Mouse (Mus musculus): ENCODE measurements around the gene AA467197. TPM values are rescaled to one million over a fixed set of nuclear protein-coding genes. Genes with fewer than 3 reads are reported as not detected.

AA467197 gene
- polyA plus RNA-seq, 1 experiment from 2014 or later = 0.76 TPM

DNA sequence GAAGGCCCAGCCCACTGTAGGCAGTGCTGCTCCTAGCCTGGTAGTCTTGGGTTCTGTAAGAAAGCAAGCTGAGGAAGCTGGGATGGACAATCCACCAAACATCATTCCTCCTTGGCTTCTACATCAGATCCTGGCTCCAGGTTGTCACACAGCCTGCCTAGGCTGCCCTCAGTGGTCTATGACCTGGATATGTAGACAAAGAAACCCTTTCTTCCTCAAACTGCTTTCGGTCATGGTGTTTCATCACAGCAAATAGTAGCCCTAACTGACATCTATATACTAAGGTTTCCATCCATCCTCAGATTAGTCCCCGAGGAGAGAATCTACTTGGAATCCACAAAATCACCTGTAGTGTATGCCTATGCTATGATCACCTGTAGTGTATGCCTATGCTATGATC lies 38.3 kb downstream of the AA467197 start:
- Histone ChIP-seq H3K27ac (replicated peaks; ENCODE audit: low read depth, low read length) (no peak overlapping the region), H3K9me3 (ENCODE audit: control insufficient read depth, low read length) (no peaks in the 10 kb centered on the region), H3K4me1 (ENCODE audit: control insufficient read depth, insufficient read depth, low read length) (no peaks in the 10 kb centered on the region), H3K36me3 (ENCODE audit: control insufficient read depth, insufficient read depth, low read length) (no peaks in the 10 kb centered on the region), H3K4me3 (replicated peaks; ENCODE audit: low read depth, low read length) (no peak overlapping the region), H3K4me2 (ENCODE audit: low read length) (no peak overlapping the region), H3K27me3 (ENCODE audit: control insufficient read depth, insufficient read depth, low read length) (no peaks in the 10 kb centered on the region), H3K9ac (replicated peaks; ENCODE audit: low read length) (no peak overlapping the region)
- ATAC-seq (ENCODE audit: low FRiP score, low TSS enrichment) = no peak
- 94% methylated on average over 2 of the region's 2 CpGs for WGBS
- no peak for DNase-seq

DNA sequence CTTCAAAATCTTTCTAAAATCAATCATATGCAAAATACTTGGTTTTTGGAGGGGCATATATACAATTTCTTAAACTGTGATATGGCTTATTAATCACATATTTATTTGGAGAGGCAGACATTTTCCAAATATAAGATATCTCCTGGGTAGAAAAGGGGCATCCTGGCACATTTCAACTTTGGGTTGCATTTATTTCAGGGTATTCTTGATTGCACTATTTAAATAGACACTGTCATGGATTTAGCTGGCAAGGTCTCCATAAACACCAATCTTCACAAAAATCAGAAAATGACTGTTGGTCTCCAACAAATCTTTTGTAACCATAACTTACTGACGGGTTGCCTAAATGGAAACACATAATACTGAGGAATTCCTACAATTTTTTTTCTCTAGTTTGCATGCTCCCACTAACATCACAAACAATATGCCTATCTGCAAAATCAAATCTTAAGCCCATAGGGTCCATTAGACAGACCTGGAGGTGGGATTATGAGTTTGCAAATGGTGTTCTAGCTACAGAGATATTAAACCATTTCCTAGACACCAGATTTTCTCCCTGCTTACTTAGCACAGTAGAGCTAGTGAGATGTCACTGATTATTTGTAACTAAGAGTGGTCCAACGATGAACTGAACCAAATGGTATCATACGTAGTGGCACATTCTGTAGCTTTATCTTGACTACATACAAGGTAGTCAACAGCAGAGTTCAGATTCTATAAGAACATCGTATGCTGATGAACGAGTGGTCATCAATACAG lies 44.8 kb downstream of the AA467197 start:
- 0 out of 2 replicates have a peak, but pooled peaks cover 1% of the 10 kb centered on the region for H3K36me3 ChIP-seq (ENCODE audit: control insufficient read depth, insufficient read depth, low read length)
- H3K27me3 ChIP-seq (ENCODE audit: control insufficient read depth, insufficient read depth, low read length) = no peaks in the 10 kb centered on the region
- no peak overlapping the region for H3K9ac ChIP-seq (replicated peaks; ENCODE audit: low read length)
- no peaks in the 10 kb centered on the region for H3K4me1 ChIP-seq (ENCODE audit: control insufficient read depth, insufficient read depth, low read length)
- 87% methylated on average over 5 of the region's 5 CpGs for WGBS
- peaks cover 14% of the 10 kb centered on the region for H3K9me3 ChIP-seq (ENCODE audit: control insufficient read depth, low read length)
- H3K27ac ChIP-seq (replicated peaks; ENCODE audit: low read depth, low read length) = no peak overlapping the region
- H3K4me3 ChIP-seq (replicated peaks; ENCODE audit: low read depth, low read length) = no peak overlapping the region
- DNase-seq (no peak), ATAC-seq (ENCODE audit: low FRiP score, low TSS enrichment) (no peak; the same call in 1 of the 2 replicates)
- H3K4me2 ChIP-seq (ENCODE audit: low read length) = no peak overlapping the region

DNA sequence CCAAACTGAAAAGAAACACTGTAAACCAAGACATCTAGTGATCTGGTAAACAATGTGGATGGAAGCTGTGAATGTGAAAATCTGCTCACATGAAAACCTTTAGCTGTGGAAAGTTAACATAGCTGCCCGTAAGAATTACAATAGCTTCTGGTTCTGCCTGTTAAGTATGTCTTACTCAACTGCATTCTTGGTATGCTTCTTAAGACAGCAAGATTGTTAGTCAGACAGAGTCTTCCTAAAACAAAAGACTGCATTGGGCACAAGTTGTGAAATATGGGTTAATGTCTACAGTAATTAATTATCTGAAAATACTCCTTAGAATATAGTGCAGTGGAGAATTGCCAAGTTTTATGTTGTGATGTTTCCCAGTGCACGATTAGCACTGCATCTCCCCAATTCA lies 45.7 kb downstream of the AA467197 start:
- no peak for ATAC-seq (ENCODE audit: low FRiP score, low TSS enrichment)
- DNase-seq = no peak
- no peak overlapping the region for H3K4me3 ChIP-seq (replicated peaks; ENCODE audit: low read depth, low read length)
- no peak overlapping the region for H3K9ac ChIP-seq (replicated peaks; ENCODE audit: low read length)
- no peak overlapping the region for H3K27ac ChIP-seq (replicated peaks; ENCODE audit: low read depth, low read length)
- H3K9me3 ChIP-seq (ENCODE audit: control insufficient read depth, low read length) = peaks cover 14% of the 10 kb centered on the region
- 70% methylated on average over 2 of the region's 2 CpGs for WGBS
- H3K36me3 ChIP-seq (ENCODE audit: control insufficient read depth, insufficient read depth, low read length) = 0 out of 2 replicates have a peak, but pooled peaks cover 4% of the 10 kb centered on the region
- H3K4me2 ChIP-seq (ENCODE audit: low read length) = no peak overlapping the region
- H3K27me3 ChIP-seq (ENCODE audit: control insufficient read depth, insufficient read depth, low read length) = no peaks in the 10 kb centered on the region
- H3K4me1 ChIP-seq (ENCODE audit: control insufficient read depth, insufficient read depth, low read length) = no peaks in the 10 kb centered on the region

DNA sequence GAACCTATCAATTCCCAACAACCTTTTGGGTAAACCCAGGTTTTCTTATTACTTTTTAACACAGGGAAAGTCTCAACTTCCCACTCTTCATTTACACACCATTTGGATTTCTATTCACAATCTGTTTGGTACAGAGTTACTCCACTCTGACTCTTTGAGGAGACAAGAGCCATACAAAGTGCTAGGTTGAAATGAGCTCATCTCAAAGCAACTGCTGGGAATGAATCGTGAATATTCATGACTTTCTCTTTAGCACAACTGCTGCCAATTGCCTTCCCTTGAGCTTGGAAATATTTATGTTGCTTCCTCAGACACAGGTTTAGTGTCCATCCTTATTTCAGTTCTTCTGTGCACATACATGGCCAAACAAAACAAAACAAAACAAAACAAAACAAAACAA lies 46.9 kb downstream of the AA467197 start:
- Histone ChIP-seq H3K27me3 (ENCODE audit: control insufficient read depth, insufficient read depth, low read length) (no peaks in the 10 kb centered on the region), H3K4me1 (ENCODE audit: control insufficient read depth, insufficient read depth, low read length) (no peaks in the 10 kb centered on the region), H3K27ac (replicated peaks; ENCODE audit: low read depth, low read length) (no peak overlapping the region), H3K9me3 (ENCODE audit: control insufficient read depth, low read length) (peaks cover 14% of the 10 kb centered on the region), H3K4me2 (ENCODE audit: low read length) (no peak overlapping the region), H3K4me3 (replicated peaks; ENCODE audit: low read depth, low read length) (no peak overlapping the region), H3K36me3 (ENCODE audit: control insufficient read depth, insufficient read depth, low read length) (0 out of 2 replicates have a peak, but pooled peaks cover 4% of the 10 kb centered on the region), H3K9ac (replicated peaks; ENCODE audit: low read length) (no peak overlapping the region)
- ATAC-seq (ENCODE audit: low FRiP score, low TSS enrichment) (no peak), DNase-seq (peak; percentile 25)
- 85% methylated on average over 1 of the region's 1 CpGs for WGBS

DNA sequence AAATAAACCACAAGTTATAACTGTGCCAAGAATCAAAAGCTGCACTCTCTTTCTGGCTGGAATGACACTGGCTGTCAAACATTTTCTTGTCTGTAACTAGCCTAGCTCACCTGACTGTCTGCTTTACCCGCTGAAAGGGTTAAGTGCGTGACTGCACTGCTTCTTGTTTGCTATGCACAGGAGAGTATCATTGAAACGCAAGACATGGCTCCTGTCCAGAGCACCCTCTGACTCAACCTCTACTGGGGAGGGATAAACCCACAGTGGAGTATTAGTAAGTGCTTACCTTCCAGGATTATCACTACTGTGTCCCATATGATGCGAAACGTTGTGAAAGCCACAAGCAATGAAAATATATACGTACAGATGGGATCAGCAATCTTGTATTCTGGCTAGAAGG lies 49.9 kb downstream of the AA467197 start:
- no peaks in the 10 kb centered on the region for H3K4me1 ChIP-seq (ENCODE audit: control insufficient read depth, insufficient read depth, low read length)
- no peak for ATAC-seq (ENCODE audit: low FRiP score, low TSS enrichment)
- WGBS = 81% methylated on average over 6 of the region's 6 CpGs
- H3K4me3 ChIP-seq (replicated peaks; ENCODE audit: low read depth, low read length) = no peak overlapping the region
- H3K9me3 ChIP-seq (ENCODE audit: control insufficient read depth, low read length) = peaks cover 6% of the 10 kb centered on the region
- H3K27me3 ChIP-seq (ENCODE audit: control insufficient read depth, insufficient read depth, low read length) = no peaks in the 10 kb centered on the region
- no peak overlapping the region for H3K27ac ChIP-seq (replicated peaks; ENCODE audit: low read depth, low read length)
- 0 out of 2 replicates have a peak, but pooled peaks cover 4% of the 10 kb centered on the region for H3K36me3 ChIP-seq (ENCODE audit: control insufficient read depth, insufficient read depth, low read length)
- H3K4me2 ChIP-seq (ENCODE audit: low read length) = no peak overlapping the region
- no peak for DNase-seq
- no peak overlapping the region for H3K9ac ChIP-seq (replicated peaks; ENCODE audit: low read length)

MicroRNA genes within 50 kb of the gene (microRNA counts, 519-probe panel; counts per million panel counts)
- microRNA mmu-miR-147 = not detected

Small RNA genes lying within 50 kb of the gene (microRNA-seq; reads per million reads assigned to microRNA genes)
- 10.1 reads per million, percentile 34 among the genes with 10 or more reads in this experiment for gene Mir147

Other genes starting within 250 kb of the AA467197 start
- not detected in 2 replicates for gene Slc28a2, start 210.5 kb upstream of the AA467197 start, polyA plus RNA-seq (2014; fragmentation: Nextera tagmentation; extraction: Ambion mirVana)
- not detected in 2 replicates for gene Gm14085, start 152.0 kb upstream of the AA467197 start, polyA plus RNA-seq (2014; fragmentation: Nextera tagmentation; extraction: Ambion mirVana)
- gene Gatm, start 25.7 kb upstream of the AA467197 start, polyA plus RNA-seq (2014; fragmentation: Nextera tagmentation; extraction: Ambion mirVana) = 27.8 and 39.6 TPM in 2 replicates
- 8.5 and 11.1 TPM in 2 replicates for gene Slc30a4, start 65.7 kb downstream of the AA467197 start, polyA plus RNA-seq (2014; fragmentation: Nextera tagmentation; extraction: Ambion mirVana)
- gene Bloc1s6, start 101.5 kb downstream of the AA467197 start, polyA plus RNA-seq (2014; fragmentation: Nextera tagmentation; extraction: Ambion mirVana) = 77.1 and 93.9 TPM in 2 replicates
- 1.1 and 2.1 TPM in 2 replicates for gene Sqor, start 128.3 kb downstream of the AA467197 start, polyA plus RNA-seq (2014; fragmentation: Nextera tagmentation; extraction: Ambion mirVana)